Mouse (Mus musculus) liver, embryonic 16.5 days (tissue): ENCODE measurements around the gene Thpo. TPM values are rescaled to one million over a fixed set of nuclear protein-coding genes. Genes with fewer than 3 reads are reported as not detected.

Source experiments
- ATAC-seq: fragments of 200-750 bp; cut with Nextera tagmentation; 2 replicates; pipeline ENCODE4 v1.8.0; 2017; ENCODE audit warnings: low read depth, mild to moderate bottlenecking, moderate number of reproducible peaks, moderate library complexity
- H3K27ac ChIP-seq: fragments of 300-500 bp; sonication (generic); 2 replicates; pipeline ENCODE4 v1.5.1; 2014; ENCODE audit warnings: mild to moderate bottlenecking, low read length
- H3K27me3 ChIP-seq: fragments of 300-500 bp; sonication (generic); 2 replicates; pipeline ENCODE4 v1.6.1; 2014; ENCODE audit warnings: low read depth, low read length, mixed read lengths; ENCODE audit not compliant: control insufficient read depth, insufficient read depth
- H3K36me3 ChIP-seq: fragments of 300-500 bp; sonication (generic); 2 replicates; pipeline ENCODE4 v1.6.1; 2014; ENCODE audit warnings: mild to moderate bottlenecking; ENCODE audit not compliant: control insufficient read depth, insufficient read depth
- H3K4me1 ChIP-seq: fragments of 300-500 bp; sonication (generic); 2 replicates; pipeline ENCODE4 v1.6.1; 2014; ENCODE audit warnings: low read depth, low read length, mixed read lengths; ENCODE audit not compliant: control insufficient read depth
- H3K4me2 ChIP-seq: fragments of 300-500 bp; sonication (generic); 2 replicates; pipeline ENCODE4 v1.6.1; 2014; ENCODE audit warnings: low read depth, low read length, mixed read lengths
- H3K4me3 ChIP-seq: fragments of 300-500 bp; sonication (generic); 2 replicates; pipeline ENCODE4 v1.5.1; 2014; ENCODE audit warnings: low read depth, mild to moderate bottlenecking, low read length
- H3K9ac ChIP-seq: fragments of 300-500 bp; sonication (generic); 2 replicates; pipeline ENCODE4 v1.6.1; 2014; ENCODE audit warnings: low read depth, low read length
- H3K9me3 ChIP-seq: fragments of 300-500 bp; sonication (generic); replicated peaks from 2 replicates; pipeline ENCODE4 v1.6.1; 2016; ENCODE audit warnings: low read length; ENCODE audit not compliant: control insufficient read depth
- WGBS: fragments of 180-500 bp; shearing (Covaris S2); extraction: QIAGEN DNeasy Blood & Tissue Kit; methylation state at CpG from one replicate; pipeline ENCODE4 v1.1.7; 2014; ENCODE audit not compliant: insufficient replicate concordance; 5-methylcytosine and 5-hydroxymethylcytosine counted together
- polyA plus RNA-seq: library from polyadenylated mRNA; unstranded; fragments of >200 nt; fragmentation: Nextera tagmentation; extraction: Ambion mirVana; gene quantifications from 2 replicates; pipeline ENCODE4 v1.2.1, GENCODE M21; 2015

The Thpo gene
- 5.1 and 6.1 TPM in 2 replicates for polyA plus RNA-seq

DNA sequence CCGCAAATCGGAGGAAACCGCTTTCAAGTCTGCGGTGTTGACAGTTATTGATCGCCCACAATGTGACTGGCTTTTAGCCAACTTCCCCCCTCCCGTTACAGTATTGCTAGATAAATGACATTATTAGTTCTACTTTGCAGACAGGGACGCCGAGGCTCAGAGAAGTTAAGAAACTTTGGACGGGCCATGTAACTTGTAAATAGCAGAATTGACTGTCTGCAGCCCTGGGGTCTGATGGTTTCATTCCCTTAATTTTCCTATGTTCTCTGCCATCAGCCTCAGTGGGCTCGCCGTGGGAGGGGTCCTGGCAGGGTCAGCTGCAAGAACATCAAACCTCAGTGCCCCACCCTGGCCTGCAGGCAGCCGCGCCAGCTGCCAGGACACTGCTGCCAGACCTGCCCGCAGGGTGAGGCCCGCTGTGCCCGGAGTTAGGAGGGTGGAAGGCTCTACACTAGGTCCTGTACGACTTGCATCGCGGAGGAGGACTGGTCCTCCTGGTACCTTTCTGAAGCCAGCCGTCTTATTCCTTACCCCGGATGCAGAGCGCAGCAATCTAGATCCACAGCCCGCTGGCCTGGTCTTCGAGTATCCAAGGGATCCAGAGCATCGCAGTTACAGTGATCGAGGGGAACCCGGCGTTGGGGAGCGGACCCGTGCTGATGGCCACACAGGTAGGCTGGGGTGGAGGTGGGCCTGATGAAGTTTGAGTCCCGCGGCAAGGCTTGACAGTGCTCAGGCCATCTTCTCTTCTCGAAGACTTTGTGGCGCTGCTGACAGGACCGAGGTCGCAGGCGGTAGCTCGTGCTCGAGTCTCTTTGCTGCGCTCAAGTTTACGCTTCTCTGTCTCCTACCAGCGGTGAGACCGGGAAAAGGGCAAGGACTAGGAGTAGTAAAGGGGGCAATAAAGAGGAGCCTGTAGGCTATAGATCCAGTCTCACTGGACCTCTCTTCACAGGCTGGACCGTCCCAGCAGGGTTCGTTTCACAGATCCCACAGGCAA, at the start of gene Thpo:
Thpo (minus strand) TSS at position 781 of the 1,000 bp plus-strand sequence.
- Histone ChIP-seq H3K27ac (no peak within 1 kb of the TSS), H3K4me1 (no peaks in the 10 kb centered on the region), H3K9me3 (no peaks in the 10 kb centered on the region), H3K36me3 (no peaks in the 10 kb centered on the region), H3K4me2 (peak within 1 kb of the TSS; percentile 61), H3K4me3 (peak within 1 kb of the TSS; percentile 49), H3K27me3 (peaks cover 56% of the 10 kb centered on the region), H3K9ac (no peak within 1 kb of the TSS)
- ATAC-seq, result no peak
- 4% methylated on average over 45 of the region's 45 CpGs for WGBS

DNA sequence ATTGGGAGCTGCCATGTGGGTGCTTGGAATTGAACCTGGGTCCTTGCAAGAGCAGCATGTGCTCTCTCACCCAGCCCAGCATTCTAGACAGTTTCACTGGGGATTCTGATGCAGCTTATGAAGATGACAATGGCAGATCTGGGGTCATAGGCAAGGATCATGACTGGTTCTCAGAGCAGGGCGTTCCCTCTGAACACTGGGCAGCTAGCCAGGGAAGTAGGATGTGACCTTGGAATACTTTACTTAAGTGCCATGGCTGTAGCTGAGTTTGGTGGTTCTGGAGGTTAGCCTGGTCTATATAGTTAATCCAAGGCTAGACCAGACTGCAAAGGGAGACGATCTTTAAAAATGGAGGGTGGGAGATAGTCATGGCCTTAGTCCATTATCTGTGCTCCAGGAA, 49.6 kb upstream of the Thpo start:
- no peaks in the 10 kb centered on the region for H3K36me3 ChIP-seq
- no peak overlapping the region for H3K4me3 ChIP-seq
- H3K4me2 ChIP-seq, result no peak overlapping the region
- 60% methylated on average over 2 of the region's 2 CpGs for WGBS
- no peaks in the 10 kb centered on the region for H3K9me3 ChIP-seq
- H3K9ac ChIP-seq, result no peak overlapping the region
- ATAC-seq, result no peak
- no peaks in the 10 kb centered on the region for H3K27me3 ChIP-seq
- H3K27ac ChIP-seq, result no peak overlapping the region
- H3K4me1 ChIP-seq, result no peaks in the 10 kb centered on the region

DNA sequence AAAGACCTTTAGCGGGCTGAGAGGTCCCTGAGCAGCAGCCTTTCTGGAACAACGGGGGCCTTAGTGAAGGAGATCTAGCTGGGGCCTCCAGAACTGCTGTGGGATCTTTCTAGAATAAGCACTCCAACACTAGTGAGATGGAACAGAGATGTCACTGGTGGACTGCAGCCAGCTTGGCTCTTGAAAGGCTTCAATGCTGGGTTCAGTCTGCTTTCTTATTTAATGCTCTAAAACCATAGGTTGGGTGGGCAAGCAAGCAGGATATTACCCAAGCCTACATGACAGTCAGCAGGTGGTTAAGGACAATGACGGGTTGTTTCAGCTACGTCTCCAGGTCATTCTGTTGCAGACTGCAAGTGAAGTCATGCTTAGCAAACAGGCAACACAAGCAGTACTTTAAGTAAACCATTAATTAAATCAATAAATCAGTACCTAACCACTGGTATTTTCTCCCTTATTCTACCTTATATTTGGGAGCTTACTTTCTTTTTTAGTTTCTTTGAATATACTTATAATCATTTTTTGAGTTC, 46.9 kb upstream of the Thpo start:
- H3K27me3 ChIP-seq, result no peaks in the 10 kb centered on the region
- WGBS, result 45% methylated on average over 4 of the region's 4 CpGs

DNA sequence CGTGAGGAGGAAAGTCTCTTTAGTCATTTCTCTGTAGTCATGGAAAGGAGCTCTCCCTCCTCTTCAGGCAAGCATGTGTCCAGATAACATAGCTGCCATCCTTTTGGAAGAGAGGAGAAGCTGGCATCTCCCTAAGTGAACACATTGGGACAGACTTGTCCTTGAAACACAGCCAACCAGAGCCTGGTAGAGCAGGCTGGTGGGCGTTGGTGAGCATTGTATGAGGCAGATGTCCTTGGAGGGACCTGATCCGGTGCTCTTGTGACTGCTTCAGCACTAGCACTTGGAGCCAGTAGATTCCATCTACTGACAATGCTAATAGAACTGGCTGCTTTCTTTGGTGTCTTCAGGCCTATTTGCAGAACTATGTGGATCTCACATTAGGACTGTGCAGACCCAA, 45.5 kb upstream of the Thpo start:
- ATAC-seq, result no peak
- Histone ChIP-seq H3K9ac (no peak overlapping the region), H3K36me3 (no peaks in the 10 kb centered on the region), H3K4me2 (no peak overlapping the region), H3K4me1 (no peaks in the 10 kb centered on the region), H3K9me3 (no peaks in the 10 kb centered on the region), H3K27me3 (no peaks in the 10 kb centered on the region), H3K27ac (no peak overlapping the region), H3K4me3 (no peak overlapping the region)
- WGBS, result 49% methylated on average over 3 of the region's 3 CpGs

More for the DNA sequence above, 46.9 kb upstream of the Thpo start:
- Histone ChIP-seq H3K4me3 (no peak overlapping the region), H3K36me3 (no peaks in the 10 kb centered on the region), H3K9me3 (no peaks in the 10 kb centered on the region), H3K4me1 (no peaks in the 10 kb centered on the region), H3K27ac (no peak overlapping the region), H3K4me2 (no peak overlapping the region), H3K9ac (no peak overlapping the region)
- ATAC-seq, result no peak

DNA sequence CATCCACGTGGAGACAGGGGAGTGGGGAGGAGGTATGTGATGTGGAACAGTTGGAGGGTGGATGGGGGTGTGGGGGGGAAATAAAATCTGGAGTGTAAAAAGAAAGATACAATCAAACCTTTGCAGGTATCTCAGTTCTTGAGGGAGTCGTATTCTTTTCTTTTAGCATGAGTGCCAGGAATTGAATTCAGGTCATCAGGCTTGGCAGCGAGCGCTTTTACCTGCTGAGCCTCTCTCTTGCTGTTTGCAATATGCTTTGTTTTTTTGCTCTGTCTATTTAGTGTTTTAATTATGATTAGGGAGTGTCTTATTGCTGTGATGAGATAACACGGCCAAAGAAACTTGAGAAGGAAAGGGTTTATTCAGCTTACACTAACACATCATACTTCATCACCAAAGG, 40.7 kb upstream of the Thpo start:
- no peak overlapping the region for H3K27ac ChIP-seq
- no peaks in the 10 kb centered on the region for H3K27me3 ChIP-seq
- 66% methylated on average over 5 of the region's 5 CpGs for WGBS
- no peaks in the 10 kb centered on the region for H3K36me3 ChIP-seq
- no peaks in the 10 kb centered on the region for H3K9me3 ChIP-seq
- no peak overlapping the region for H3K9ac ChIP-seq
- no peak overlapping the region for H3K4me2 ChIP-seq
- H3K4me1 ChIP-seq, result no peaks in the 10 kb centered on the region
- no peak overlapping the region for H3K4me3 ChIP-seq
- no peak for ATAC-seq

DNA sequence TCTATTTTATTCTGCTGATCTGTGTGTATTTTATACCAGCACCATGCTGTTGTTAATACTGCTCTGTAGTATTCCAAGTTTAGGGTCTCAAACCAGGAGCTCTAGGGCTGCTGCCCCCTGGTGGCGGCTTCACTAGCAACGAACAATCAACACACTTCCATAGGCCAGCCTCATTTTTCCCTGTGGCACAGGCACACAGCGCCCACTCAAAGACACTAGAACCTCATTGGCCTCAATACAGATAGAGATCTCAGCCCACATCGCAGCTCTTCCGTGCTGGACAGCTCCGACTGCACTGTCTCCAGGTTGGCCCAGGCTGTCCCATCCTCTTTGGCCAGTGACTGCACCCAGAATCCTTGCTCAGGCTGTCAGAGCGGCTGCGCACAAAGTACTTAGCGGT, 30.9 kb upstream of the Thpo start:
- no peak for ATAC-seq

DNA sequence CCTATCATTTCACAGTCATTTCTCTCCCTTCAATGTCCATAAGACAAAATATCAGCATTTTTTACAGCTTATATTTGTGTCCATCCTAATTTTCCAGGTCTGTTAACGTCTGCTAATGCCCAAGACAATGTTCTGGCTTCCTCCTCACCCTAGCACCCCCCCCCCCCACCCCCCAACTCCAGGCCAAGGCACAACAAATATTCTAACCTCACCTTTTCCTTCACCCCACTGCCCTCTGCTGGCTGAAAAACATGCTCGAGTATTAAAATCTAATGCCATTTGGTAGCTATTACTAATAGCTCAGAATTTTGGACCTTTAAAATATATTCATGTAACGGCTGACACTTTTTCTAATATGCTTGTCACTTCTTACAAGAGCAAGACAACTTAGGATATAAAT, 27.4 kb upstream of the Thpo start:
- no peak overlapping the region for H3K9ac ChIP-seq
- 6% methylated on average over 3 of the region's 3 CpGs for WGBS
- H3K4me2 ChIP-seq, result no peak overlapping the region
- ATAC-seq, result no peak
- no peaks in the 10 kb centered on the region for H3K9me3 ChIP-seq
- no peak overlapping the region for H3K27ac ChIP-seq
- no peaks in the 10 kb centered on the region for H3K27me3 ChIP-seq
- H3K4me1 ChIP-seq, result no peaks in the 10 kb centered on the region
- no peaks in the 10 kb centered on the region for H3K36me3 ChIP-seq
- no peak overlapping the region for H3K4me3 ChIP-seq

More for the DNA sequence above, 30.9 kb upstream of the Thpo start:
- Histone ChIP-seq H3K4me1 (no peaks in the 10 kb centered on the region), H3K9me3 (no peaks in the 10 kb centered on the region), H3K4me2 (no peak overlapping the region), H3K4me3 (no peak overlapping the region), H3K36me3 (no peaks in the 10 kb centered on the region), H3K27me3 (no peaks in the 10 kb centered on the region), H3K9ac (no peak overlapping the region), H3K27ac (no peak overlapping the region)
- WGBS, result 39% methylated on average over 9 of the region's 9 CpGs

DNA sequence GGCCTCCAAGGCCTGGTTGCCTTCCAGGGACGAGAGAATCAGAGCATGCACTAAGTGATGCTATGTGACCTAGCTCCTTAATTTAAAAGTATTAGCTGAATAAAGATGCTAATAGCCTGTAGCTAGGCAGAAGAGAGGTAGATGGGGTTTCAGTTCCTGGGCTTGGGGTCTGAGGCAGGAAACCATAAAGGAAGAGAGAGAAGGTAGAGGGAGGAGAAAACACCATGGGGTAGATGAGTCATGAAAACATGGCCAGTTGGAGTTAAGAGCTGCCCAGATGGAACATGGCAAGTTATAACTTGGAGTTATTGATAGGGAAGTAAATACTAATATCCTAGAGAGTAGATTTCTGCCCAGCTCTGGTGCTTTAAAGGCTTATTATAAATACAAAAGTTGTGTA, 23.1 kb upstream of the Thpo start:
- no peak overlapping the region for H3K4me3 ChIP-seq
- H3K4me2 ChIP-seq, result no peak overlapping the region
- WGBS, result 47% methylated on average over 1 of the region's 1 CpGs
- ATAC-seq, result no peak
- no peak overlapping the region for H3K27ac ChIP-seq
- no peaks in the 10 kb centered on the region for H3K36me3 ChIP-seq
- H3K9ac ChIP-seq, result no peak overlapping the region
- H3K27me3 ChIP-seq, result no peaks in the 10 kb centered on the region
- no peaks in the 10 kb centered on the region for H3K4me1 ChIP-seq
- H3K9me3 ChIP-seq, result no peaks in the 10 kb centered on the region

DNA sequence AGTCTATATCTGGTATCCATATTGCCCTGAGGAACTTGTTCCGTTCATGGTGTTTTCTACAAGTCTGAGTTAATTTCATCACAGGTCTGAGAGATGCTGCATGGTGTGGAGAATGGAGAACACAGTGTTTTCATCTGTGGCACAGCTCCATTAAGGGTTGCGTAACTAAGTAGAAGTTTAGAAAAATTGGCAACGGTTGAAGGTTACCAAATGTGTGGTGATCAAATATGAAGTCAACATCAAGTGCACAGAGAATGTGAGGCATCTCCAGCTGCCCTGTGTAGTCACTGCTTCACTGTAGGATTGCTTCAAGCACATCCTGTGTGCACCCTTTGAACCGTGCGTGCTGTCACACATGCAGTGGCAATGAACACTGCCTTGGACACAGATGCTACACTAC, 21.7 kb upstream of the Thpo start:
- WGBS, result 63% methylated on average over 5 of the region's 5 CpGs
- H3K4me1 ChIP-seq, result no peaks in the 10 kb centered on the region
- no peaks in the 10 kb centered on the region for H3K27me3 ChIP-seq
- H3K9me3 ChIP-seq, result no peaks in the 10 kb centered on the region
- H3K27ac ChIP-seq, result no peak overlapping the region
- peak; percentile 81 for ATAC-seq
- no peak overlapping the region for H3K4me2 ChIP-seq
- no peak overlapping the region for H3K9ac ChIP-seq
- no peaks in the 10 kb centered on the region for H3K36me3 ChIP-seq
- H3K4me3 ChIP-seq, result no peak overlapping the region
